Mouse (Mus musculus) hindbrain, embryonic 14.5 days (tissue): ENCODE data around the gene Exd1. TPM values are rescaled to one million over a fixed set of nuclear protein-coding genes. Genes with fewer than 3 reads are reported as not detected.

ENCODE experiments used
- ATAC-seq: fragments of 200-750 bp; cut with Nextera tagmentation; 2 replicates; pipeline ENCODE4 v1.8.0; 2017; ENCODE audit warnings: moderate number of reproducible peaks, mild to moderate bottlenecking, moderate TSS enrichment, moderate library complexity; ENCODE audit not compliant: low FRiP score
- DNase-seq: peaks from one replicate; pipeline ENCODE4 v3.0.0-alpha.2; 2015; ENCODE audit warnings: low spot score
- H3K27ac ChIP-seq: fragments of 300-500 bp; sonication (generic); 2 replicates; pipeline ENCODE4 v1.5.1; 2014; ENCODE audit warnings: mild to moderate bottlenecking, moderate library complexity
- H3K27me3 ChIP-seq: fragments of 300-500 bp; sonication (generic); 2 replicates; pipeline ENCODE4 v1.6.1; 2014; ENCODE audit warnings: mild to moderate bottlenecking, low read length, mixed read lengths; ENCODE audit not compliant: control insufficient read depth, insufficient read depth
- H3K36me3 ChIP-seq: fragments of 300-500 bp; sonication (generic); replicated peaks from 2 replicates; pipeline ENCODE4 v1.6.1; 2014; ENCODE audit not compliant: control insufficient read depth, insufficient read depth
- H3K4me1 ChIP-seq: fragments of 300-500 bp; sonication (generic); replicated peaks from 2 replicates; pipeline ENCODE4 v1.6.1; 2014; ENCODE audit warnings: antibody characterized with exemption, low read length, mixed read lengths; ENCODE audit not compliant: control insufficient read depth, insufficient read depth
- H3K4me2 ChIP-seq: fragments of 300-500 bp; sonication (generic); replicated peaks from 2 replicates; pipeline ENCODE4 v1.6.1; 2014; ENCODE audit warnings: mild to moderate bottlenecking, moderate library complexity
- H3K4me3 ChIP-seq: fragments of 300-500 bp; sonication (generic); replicated peaks from 2 replicates; pipeline ENCODE4 v1.5.1; 2014; ENCODE audit warnings: mild to moderate bottlenecking, low read length
- H3K9ac ChIP-seq: fragments of 300-500 bp; sonication (generic); 2 replicates; pipeline ENCODE4 v1.6.1; 2014
- H3K9me3 ChIP-seq: fragments of 300-500 bp; sonication (generic); 2 replicates; pipeline ENCODE4 v1.6.1; 2016; ENCODE audit warnings: low read length; ENCODE audit not compliant: control insufficient read depth
- WGBS: fragments of 180-500 bp; shearing (Covaris S2); extraction: QIAGEN DNeasy Blood & Tissue Kit; methylation state at CpG from one replicate; pipeline ENCODE4 v1.1.7; 2014; 5-methylcytosine and 5-hydroxymethylcytosine counted together
- polyA plus RNA-seq: library from polyadenylated mRNA; unstranded; fragments of >200 nt; fragmentation: Nextera tagmentation; extraction: Ambion mirVana; gene quantifications from 2 replicates; pipeline ENCODE4 v1.2.1, GENCODE M21; 2014

Gene Exd1
- polyA plus RNA-seq, 1 experiment from 2014 or later: 1.0 TPM

DNA sequence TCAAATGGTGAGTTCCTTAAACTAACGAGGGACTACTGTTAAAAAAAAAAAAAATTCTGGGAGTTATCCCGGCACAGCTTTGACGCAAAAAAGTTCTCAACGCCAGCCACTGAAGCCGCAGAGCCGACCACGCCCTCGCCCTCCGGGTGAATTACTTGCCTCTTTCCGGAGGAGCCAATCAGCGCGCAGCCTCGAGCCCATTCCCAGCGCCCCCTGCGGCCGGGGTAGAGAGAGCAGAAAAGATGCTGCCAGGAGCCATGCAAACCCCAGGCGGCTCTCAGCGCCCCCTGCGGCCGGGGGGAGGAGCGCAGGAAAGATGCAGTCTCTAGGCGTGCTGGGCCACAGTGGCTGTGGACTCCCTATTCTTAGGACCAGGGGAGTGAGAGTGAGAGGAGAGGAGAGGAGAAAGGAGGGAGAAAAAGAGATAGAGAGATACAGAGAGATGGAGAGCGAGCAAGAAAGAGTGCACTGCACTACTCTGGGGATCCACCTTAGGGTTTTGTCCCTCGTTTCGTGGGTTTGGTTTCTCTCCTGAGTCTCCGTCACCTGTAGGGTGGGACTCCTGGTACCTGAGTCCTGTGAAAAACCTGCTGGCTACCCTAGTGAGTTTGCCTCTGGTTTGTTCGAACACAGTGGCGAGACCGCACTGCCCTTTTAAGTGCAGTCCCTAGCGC lies 442 bp downstream of the Exd1 start:
- Histone ChIP-seq H3K9me3 (no peaks in the 10 kb centered on the region), H3K9ac (peak overlapping the region; percentile 88), H3K4me3 (peak overlapping the region; percentile 91), H3K4me2 (peak overlapping the region; percentile 81), H3K4me1 (peaks cover 16% of the 10 kb centered on the region), H3K27me3 (no peaks in the 10 kb centered on the region), H3K36me3 (no peaks in the 10 kb centered on the region), H3K27ac (peak overlapping the region; percentile 68)
- under 1% methylated on average over 30 of the region's 30 CpGs for WGBS
- no peak; the same call in 1 of the 2 replicates for ATAC-seq
- peak; percentile 68 for DNase-seq

DNA sequence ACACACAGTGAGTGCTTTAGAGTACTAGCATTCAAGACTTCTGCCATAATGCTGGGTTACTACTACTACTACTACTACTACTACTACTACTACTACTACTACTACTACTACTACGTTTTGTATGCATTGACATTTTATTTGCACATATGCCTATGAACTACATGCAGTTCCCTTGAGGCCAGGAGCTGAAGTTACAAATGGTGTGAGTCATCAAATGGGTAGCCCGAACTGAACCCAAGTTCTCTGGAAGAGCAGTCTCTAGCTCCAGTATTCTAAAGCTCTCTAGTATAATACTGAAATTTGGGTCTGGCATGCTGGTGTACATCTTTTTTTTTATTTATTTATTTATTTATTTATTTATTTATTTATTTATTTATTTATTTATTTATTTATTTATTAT lies 3.8 kb downstream of the Exd1 start:
- ATAC-seq: no peak
- no peak overlapping the region for H3K4me3 ChIP-seq
- WGBS: 91% methylated on average over 2 of the region's 2 CpGs

DNA sequence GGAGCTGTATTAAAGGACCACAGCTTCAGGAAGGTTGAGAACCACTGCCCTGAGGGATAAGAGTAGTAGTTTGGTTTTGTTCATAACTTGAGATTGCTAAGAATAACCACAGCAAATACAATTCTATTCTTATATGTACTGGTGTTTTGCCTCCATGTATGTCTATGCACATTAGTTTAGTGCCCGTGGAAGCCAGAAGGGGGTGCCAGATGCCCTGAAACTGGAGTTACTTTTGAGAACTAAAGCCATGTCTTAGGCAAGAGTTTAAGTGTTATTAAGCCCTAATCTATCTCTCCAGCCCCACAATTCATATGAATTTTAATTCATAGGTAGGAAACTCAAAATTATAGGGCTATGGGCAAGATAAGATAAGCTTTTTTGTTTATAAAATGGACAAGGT lies 5.3 kb downstream of the Exd1 start:
- no peaks in the 10 kb centered on the region for H3K4me1 ChIP-seq
- no peaks in the 10 kb centered on the region for H3K27me3 ChIP-seq
- WGBS: 36% methylated on average over 1 of the region's 1 CpGs
- no peak overlapping the region for H3K27ac ChIP-seq
- H3K9ac ChIP-seq: no peak overlapping the region
- peak; percentile 66 for DNase-seq
- no peak overlapping the region for H3K4me3 ChIP-seq
- no peaks in the 10 kb centered on the region for H3K9me3 ChIP-seq
- ATAC-seq: no peak
- no peaks in the 10 kb centered on the region for H3K36me3 ChIP-seq
- no peak overlapping the region for H3K4me2 ChIP-seq

More for the DNA sequence above, 3.8 kb downstream of the Exd1 start:
- Histone ChIP-seq H3K27ac (no peak overlapping the region), H3K9ac (no peak overlapping the region), H3K9me3 (no peaks in the 10 kb centered on the region), H3K4me2 (no peak overlapping the region), H3K4me1 (peaks cover 8% of the 10 kb centered on the region), H3K36me3 (no peaks in the 10 kb centered on the region), H3K27me3 (no peaks in the 10 kb centered on the region)
- DNase-seq: no peak

DNA sequence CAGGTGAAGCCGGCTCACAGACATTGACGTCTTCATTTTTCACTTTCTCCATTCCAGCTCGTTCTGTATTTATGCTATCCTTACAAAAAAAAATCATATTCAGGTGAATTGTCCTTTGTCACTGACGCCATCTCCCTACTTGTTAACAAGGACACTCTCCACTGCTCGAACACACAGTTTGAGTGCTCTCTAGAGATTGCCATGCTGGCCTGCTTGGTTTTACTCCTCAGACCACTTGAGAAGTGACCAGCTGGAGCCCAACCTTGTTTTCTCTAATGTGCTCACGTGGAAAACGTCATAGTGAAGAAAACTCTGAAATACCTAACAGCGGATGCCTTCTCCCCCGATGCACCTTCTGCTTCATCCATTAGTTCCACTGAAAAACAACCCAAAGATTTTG lies 8.6 kb downstream of the Exd1 start:
- H3K27ac ChIP-seq: no peak overlapping the region
- H3K4me1 ChIP-seq: no peaks in the 10 kb centered on the region
- no peaks in the 10 kb centered on the region for H3K36me3 ChIP-seq
- H3K27me3 ChIP-seq: no peaks in the 10 kb centered on the region
- DNase-seq (no peak), ATAC-seq (no peak)
- H3K9ac ChIP-seq: no peak overlapping the region
- H3K4me3 ChIP-seq: no peak overlapping the region
- WGBS: 80% methylated on average over 9 of the region's 9 CpGs
- H3K9me3 ChIP-seq: no peaks in the 10 kb centered on the region
- H3K4me2 ChIP-seq: no peak overlapping the region

DNA sequence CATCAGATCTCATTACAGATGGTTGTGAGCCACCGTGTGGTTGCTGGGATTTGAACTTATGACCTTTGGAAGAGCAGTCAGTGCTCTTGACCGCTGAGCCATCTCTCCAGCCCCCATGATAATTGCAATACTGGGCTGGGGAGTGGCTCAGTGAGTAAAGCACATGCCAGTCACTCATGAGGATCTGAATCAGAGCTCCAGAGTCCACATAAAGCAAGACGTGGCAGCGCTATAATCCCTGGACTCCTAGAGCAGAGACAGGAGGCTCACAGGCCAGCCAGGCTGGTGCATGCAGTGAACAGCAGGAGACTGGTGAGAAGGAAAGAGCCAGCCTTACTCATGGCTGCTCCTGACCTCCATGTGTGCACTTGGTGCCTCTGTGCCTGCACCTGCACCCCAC lies 22.0 kb downstream of the Exd1 start:
- Histone ChIP-seq H3K4me1 (no peaks in the 10 kb centered on the region), H3K27ac (no peak overlapping the region), H3K36me3 (no peaks in the 10 kb centered on the region), H3K9ac (no peak overlapping the region), H3K9me3 (no peaks in the 10 kb centered on the region), H3K4me3 (no peak overlapping the region), H3K27me3 (no peaks in the 10 kb centered on the region), H3K4me2 (no peak overlapping the region)
- WGBS: 50% methylated on average over 4 of the region's 4 CpGs
- DNase-seq (no peak), ATAC-seq (no peak)

DNA sequence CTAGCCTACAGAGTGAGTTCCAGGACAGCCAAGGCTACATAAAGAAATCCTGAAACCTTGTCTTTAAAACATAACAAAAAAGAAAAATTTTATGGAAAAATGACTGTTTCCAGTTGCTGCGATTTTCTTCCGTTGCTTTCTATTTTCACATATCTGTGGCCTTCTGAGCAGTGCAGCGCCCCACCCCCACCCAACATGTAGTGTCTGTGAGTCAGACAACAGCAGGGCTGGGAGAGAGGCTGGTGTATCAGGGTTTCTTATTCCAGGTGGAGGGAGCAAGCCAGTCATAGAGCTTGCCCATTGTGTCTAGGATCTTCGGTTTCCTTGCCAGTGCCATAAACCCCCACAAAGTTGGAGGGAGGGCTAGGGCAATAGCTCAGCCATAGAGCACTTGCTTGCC lies 23.6 kb downstream of the Exd1 start:
- H3K4me1 ChIP-seq: no peaks in the 10 kb centered on the region
- no peak for DNase-seq
- no peaks in the 10 kb centered on the region for H3K36me3 ChIP-seq
- no peak overlapping the region for H3K27ac ChIP-seq
- H3K4me2 ChIP-seq: no peak overlapping the region
- no peaks in the 10 kb centered on the region for H3K9me3 ChIP-seq
- H3K4me3 ChIP-seq: no peak overlapping the region
- WGBS: 85% methylated on average over 4 of the region's 4 CpGs
- no peak overlapping the region for H3K9ac ChIP-seq
- no peak for ATAC-seq
- no peaks in the 10 kb centered on the region for H3K27me3 ChIP-seq

DNA sequence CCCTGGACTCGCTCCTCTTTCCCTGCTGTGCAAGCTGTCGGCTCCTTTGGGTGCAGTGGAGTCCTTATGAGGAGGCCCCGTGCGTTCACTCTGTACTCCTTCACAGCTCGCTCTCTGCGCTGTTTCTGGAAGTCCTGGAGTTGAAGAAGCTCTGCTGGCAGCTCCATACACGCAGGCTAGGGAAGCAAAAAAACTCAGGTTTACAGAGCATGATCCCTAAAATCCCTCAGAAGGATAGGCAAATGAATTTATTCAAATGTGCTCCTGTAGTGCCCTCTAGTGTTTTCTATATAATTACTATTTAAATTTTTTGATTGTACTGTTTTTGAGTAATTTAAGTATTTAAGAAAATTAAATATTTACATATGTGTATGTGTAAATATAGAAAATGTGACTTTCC lies 26.9 kb downstream of the Exd1 start:
- Histone ChIP-seq H3K4me1 (no peaks in the 10 kb centered on the region), H3K27me3 (no peaks in the 10 kb centered on the region), H3K9me3 (no peaks in the 10 kb centered on the region), H3K36me3 (no peaks in the 10 kb centered on the region), H3K27ac (no peak overlapping the region), H3K4me3 (no peak overlapping the region), H3K4me2 (no peak overlapping the region), H3K9ac (no peak overlapping the region)
- DNase-seq (peak; percentile 33), ATAC-seq (no peak)
- 75% methylated on average over 7 of the region's 7 CpGs for WGBS

DNA sequence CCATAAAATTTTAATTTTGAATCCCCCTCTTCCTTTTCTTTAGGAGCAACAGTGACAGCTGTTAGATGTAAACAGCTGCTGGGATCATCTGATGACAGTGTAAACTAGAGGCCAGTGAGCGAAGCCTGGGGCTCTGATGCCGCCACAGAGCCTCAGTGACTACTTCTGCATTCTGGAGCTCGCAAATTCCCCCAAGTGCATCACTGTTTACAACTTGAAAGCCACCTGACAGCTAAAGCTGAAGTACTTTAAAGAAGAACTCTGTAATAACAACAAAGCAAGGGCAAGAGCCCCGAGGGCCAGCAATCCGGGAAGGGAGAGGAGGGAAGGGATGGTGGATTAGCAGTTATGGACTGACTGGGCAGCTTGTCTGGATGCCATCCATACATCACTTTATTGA lies 30.6 kb downstream of the Exd1 start:
- no peaks in the 10 kb centered on the region for H3K4me1 ChIP-seq
- H3K9ac ChIP-seq: no peak overlapping the region
- no peak for ATAC-seq
- no peak for DNase-seq
- no peaks in the 10 kb centered on the region for H3K9me3 ChIP-seq
- no peaks in the 10 kb centered on the region for H3K36me3 ChIP-seq
- H3K4me2 ChIP-seq: no peak overlapping the region
- 60% methylated on average over 5 of the region's 5 CpGs for WGBS
- H3K27ac ChIP-seq: no peak overlapping the region
- H3K4me3 ChIP-seq: no peak overlapping the region
- H3K27me3 ChIP-seq: no peaks in the 10 kb centered on the region

DNA sequence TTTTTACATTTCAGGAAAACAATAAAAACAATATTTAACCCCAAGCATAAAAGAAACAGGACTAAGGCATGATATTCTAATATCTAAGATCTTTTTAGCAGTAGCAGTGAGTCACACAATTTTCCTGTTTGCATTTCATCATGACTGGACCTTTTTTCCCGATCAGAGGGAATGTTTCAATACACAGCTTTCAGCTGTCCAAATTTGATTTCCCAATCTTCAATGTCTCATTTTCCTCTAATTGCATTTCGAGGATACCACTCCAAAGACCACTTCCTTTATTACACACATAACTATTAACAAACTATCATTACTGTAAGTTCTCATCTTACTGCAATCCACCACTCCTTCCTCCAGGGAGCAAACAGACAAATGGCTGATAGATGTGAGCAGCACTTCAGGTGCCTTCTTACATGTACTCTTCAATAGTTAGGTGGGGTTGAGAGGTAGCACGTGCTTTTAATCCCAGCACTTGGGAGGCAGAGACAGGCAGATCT lies 33.4 kb downstream of the Exd1 start:
- DNase-seq: no peak
- H3K4me3 ChIP-seq: no peak overlapping the region
- no peak overlapping the region for H3K4me2 ChIP-seq
- no peaks in the 10 kb centered on the region for H3K27me3 ChIP-seq
- WGBS: 90% methylated on average over 3 of the region's 3 CpGs
- H3K27ac ChIP-seq: no peak overlapping the region
- H3K36me3 ChIP-seq: no peaks in the 10 kb centered on the region
- ATAC-seq: no peak
- no peaks in the 10 kb centered on the region for H3K4me1 ChIP-seq
- H3K9me3 ChIP-seq: no peaks in the 10 kb centered on the region
- no peak overlapping the region for H3K9ac ChIP-seq

DNA sequence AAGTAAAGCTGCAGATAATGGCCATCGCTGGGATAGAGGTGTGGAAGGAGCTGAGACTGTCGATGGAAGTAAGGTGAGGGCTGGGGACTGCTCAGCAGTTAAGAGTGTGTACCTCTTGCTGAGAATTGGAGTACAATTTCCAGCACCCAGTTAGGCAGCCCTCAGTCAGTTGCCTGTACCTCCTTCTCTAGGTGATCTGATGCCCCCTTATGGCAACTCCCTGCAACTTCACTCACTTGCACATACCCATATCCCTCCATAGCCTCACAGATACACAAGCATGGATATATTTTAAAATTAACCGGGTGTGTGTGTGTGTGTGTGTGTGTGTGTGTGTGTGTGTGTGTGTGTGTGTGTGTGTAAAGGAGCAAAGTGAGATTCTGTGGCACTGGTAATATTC lies 35.1 kb downstream of the Exd1 start:
- ATAC-seq (no peak), DNase-seq (no peak)
- Histone ChIP-seq H3K27me3 (no peaks in the 10 kb centered on the region), H3K4me2 (no peak overlapping the region), H3K27ac (no peak overlapping the region), H3K9ac (no peak overlapping the region), H3K36me3 (no peaks in the 10 kb centered on the region), H3K4me1 (no peaks in the 10 kb centered on the region), H3K9me3 (no peaks in the 10 kb centered on the region), H3K4me3 (no peak overlapping the region)
- 81% methylated on average over 3 of the region's 3 CpGs for WGBS
